Mouse (Mus musculus) heart, embryonic 15.5 days (tissue): ENCODE results near the gene Spsb4. TPM values are rescaled to one million over a fixed set of nuclear protein-coding genes. Genes with fewer than 3 reads are reported as not detected.

Source experiments
- polyA plus RNA-seq: library from polyadenylated mRNA; unstranded; fragments of >200 nt; fragmentation: Nextera tagmentation; extraction: Ambion mirVana; gene quantifications from 2 replicates; pipeline ENCODE4 v1.2.1, GENCODE M21; 2015

The Spsb4 gene
- polyA plus RNA-seq, 1 experiment from 2014 or later, result 48.1 TPM

Other genes starting within 250 kb of the Spsb4 start
- 27.6 and 27.8 TPM in 2 replicates for gene Pxylp1, start 126.2 kb downstream of the Spsb4 start, polyA plus RNA-seq
- gene Slc25a36, start 92.3 kb upstream of the Spsb4 start, polyA plus RNA-seq, result 45.8 and 48.3 TPM in 2 replicates